Mouse (Mus musculus) left cerebral cortex, postnatal 10 days (tissue): ENCODE measurements at regions not wholly inside any gene's neighbourhood (a gene's known extent, or its start where the extent isn't known, plus 50 kb on each side); places are given as distances from the start of the nearest gene placed in this dataset.
"Not testable (repeated sequence)": the region's sequence is repeated elsewhere in the genome, so short reads cannot be mapped to it uniquely, and the experiment has no call there.

Experiments used
- DNase-seq, 2 experiments: peaks; one replicate each; pipeline ENCODE4 v3.0.0; 2021 to 2022; ENCODE audit warnings: low spot score in 2 of 2, mixed read lengths in 1 of 2; ENCODE audit errors: extremely low spot score in 1 of 2
- intact Hi-C: fragments of 180-260 bp; cut with DNase I; formaldehyde crosslinking; loops from one replicate; pipeline ENCODE4 v1.15.1; 2025

GRCm38 (mm10) chr3:58234846-58235630, 179.5 kb upstream of the Tsc22d2 start:
- no peak for DNase-seq
- intact Hi-C loops: no loop called here

DNA sequence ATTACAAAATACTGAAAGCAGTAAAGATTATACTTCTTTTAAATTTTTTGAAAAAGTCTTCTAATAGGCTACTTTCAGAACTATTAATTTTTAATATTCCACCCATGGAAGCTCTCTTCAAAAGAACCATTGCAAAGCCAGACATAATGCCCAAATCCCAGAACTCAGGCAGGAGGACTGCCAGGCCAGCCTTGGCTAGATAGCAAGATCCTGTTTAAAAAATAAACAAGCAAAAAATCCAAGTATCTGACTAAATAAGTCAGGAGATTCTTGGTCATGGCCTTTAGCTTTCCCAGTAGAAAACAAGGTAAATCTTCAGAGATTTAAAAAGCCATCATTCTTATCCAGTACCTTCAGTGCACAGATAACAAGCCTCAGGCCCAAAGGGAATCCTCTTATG, 176.4 kb upstream of the Tsc22d2 start:
- DNase-seq: no peak

DNA sequence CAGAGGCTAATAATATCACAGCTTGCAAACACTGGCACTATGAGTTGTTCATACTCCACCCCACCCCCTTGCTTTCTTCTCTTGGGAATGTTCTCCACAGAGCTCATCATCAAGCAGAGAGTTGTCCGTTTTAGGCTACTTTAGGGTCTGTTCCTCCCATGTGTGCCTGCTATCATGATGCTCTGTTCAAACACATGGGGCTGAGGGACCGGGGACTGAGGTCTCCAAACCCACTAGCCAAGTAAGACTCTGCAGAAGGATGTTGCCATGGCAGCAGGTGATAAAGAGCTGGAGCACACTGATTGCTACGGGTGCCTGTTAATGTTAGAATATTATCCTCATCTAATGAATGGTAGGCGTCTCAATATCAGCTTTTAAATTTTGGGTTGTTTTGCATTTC, 173.7 kb upstream of the Tsc22d2 start:
- intact Hi-C loops: no loop called here
- no peak for DNase-seq

More for the DNA sequence above, 176.4 kb upstream of the Tsc22d2 start:
- intact Hi-C loops: no loop called here

- no peak for DNase-seq
- intact Hi-C loops: no loop called here
These were observed 169.2 kb upstream of the Tsc22d2 start for GRCm38 (mm10) chr3:58245361-58245760.

GRCm38 (mm10) chr3:58247989-58248388, 166.5 kb upstream of the Tsc22d2 start:
- intact Hi-C loops: no loop called here
- DNase-seq: no peak

DNA sequence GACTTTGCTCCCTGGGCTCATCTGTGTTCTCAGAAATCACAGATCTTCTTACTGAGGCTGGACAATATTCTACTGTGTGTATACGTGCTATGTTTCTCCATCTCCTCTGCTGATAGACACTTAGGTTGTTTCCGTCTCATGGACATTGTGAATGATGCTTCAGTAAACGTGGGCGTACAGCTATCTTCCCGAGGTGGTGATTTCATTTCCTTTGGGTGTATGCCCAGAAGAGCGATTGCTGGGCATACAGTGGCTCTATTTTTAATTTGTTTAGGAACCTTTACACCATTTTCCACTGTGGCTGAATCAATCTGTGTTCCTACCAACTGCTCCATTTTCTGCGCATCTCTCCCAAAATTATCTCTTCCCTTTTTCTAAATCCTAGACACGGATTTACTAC, 160.6 kb upstream of the Tsc22d2 start:
- DNase-seq: peak in 1 of 2 experiments; percentile 56

DNA sequence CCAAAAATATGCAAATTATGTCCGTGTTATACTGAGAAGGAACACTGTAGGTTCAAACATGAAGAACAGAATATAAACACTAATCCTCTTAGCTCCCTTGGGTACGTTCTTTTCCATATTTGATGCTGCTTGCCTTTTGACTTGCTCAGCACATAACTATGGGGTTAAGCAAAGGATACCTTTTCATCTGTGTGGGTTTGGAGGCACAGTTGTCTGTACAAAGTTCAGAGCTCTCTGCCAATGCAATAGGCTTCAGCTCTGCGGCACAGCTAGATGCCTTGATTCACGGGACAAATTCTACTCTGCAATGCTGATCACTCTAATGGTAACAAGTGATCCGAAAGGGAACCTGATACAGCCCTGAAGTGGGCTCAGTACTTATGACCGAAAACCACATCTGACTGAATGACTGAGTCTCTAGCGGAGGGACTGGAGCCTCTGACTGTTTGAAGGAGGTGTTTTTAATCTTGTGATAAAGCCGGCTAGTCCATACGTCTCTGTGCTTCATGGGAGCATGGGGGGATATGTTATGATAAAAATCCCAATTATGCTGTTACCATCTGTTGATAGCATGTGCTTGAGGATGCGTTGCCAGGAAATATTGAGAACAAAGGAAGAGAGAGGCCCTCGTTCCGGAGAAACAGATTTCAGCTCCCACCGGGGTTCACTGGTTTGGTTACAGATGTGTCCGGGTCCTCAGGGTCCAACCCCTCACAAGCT, 146.7 kb upstream of the Tsc22d2 start:
- DNase-seq: no peak

More for the DNA sequence above, 160.6 kb upstream of the Tsc22d2 start:
- intact Hi-C loops: no loop called here

DNA sequence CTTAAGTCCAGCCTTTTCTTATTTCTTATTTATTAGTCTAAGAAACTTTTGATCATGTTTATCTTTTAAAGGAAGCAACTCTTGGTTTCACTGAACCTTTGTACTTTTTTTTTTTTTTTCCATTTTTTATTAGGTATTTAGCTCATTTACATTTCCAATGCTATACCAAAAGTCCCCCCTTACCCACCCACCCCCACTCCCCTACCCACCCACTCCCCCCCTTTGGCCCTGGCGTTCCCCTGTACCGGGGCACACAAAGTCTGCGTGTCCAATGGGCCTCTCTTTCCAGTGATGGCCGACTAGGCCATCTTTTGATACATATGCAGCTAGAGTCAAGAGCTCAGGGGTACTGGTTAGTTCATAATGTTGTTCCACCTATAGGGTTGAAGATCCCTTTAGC, 143.1 kb upstream of the Tsc22d2 start:
- DNase-seq, intact Hi-C loops: not testable (repeated sequence)

More for the DNA sequence above, 146.7 kb upstream of the Tsc22d2 start:
- intact Hi-C loops: no loop called here

- intact Hi-C loops: no loop called here
- no peak for DNase-seq
These were observed 133.2 kb upstream of the Tsc22d2 start for GRCm38 (mm10) chr3:58281291-58281690.

GRCm38 (mm10) chr3:58284371-58284770, 130.1 kb upstream of the Tsc22d2 start:
- DNase-seq, intact Hi-C loops: not testable (repeated sequence)

GRCm38 (mm10) chr3:58295810-58296209, 118.7 kb upstream of the Tsc22d2 start:
- intact Hi-C loops: no loop called here
- DNase-seq: no peak

DNA sequence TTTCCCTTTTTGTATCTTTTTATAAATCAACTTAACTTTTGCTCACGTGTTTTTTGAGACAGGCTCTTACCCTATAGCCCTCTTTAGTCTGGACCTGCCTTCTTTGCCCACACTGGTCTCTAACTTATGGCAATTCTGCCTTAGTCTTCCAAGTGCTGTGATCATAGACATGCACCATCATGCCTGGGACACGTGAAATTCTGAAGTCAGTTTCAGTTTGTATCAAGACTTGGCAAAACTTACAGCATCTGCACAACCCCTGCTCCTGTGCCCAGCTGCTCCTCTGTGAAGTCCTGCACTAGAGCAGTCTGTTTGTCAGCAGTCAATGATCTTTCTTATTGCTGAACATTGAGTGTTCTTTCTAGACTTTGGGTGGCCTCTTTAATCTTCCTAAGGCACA, 114.3 kb upstream of the Tsc22d2 start:
- intact Hi-C loops: no loop called here
- no peak for DNase-seq

- no peak for DNase-seq
- intact Hi-C loops: no loop called here
These were observed 113.6 kb upstream of the Tsc22d2 start for GRCm38 (mm10) chr3:58300801-58301485.

DNA sequence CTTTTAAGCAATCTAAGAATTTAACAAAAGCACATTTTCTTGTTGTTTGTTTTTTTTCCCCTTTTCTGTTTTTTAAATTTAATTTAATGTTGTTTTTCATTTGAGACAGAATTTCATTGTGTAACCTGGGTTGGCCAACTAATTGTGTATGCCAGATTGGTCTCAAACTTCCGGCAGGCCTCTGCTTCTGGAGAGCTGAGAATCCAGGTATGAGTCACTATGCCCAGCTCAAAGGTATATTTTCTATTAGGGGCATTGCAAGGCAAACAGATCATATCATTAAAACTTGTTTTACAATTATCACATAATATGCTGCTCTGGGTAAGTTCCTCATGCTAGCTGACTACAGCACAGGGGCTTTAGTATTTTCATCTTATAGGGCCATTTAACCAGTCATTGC, 112.2 kb upstream of the Tsc22d2 start:
- DNase-seq: no peak
- intact Hi-C loops: no loop called here

DNA sequence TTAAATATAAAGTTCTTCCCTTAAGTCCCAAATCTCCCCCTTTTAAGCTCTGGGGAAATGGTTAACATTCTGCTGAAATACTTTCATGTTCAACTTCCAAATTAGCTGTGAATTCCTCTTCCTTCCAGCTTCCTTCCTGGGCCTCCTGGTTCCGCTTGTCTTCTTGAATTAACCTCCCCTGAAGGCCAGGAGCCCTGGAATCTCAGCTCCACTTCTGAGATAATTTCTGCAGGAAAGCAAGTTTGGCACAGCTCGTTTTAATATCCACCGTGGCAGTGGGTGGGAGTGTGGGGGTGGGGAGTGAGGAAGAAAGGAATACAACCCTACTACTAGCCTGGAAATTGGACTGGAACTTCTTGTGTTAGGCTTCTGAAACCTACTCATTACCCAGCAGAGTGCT, 110.8 kb upstream of the Tsc22d2 start:
- no peak for DNase-seq
- intact Hi-C loops: no loop called here

GRCm38 (mm10) chr3:58309601-58310000, 104.9 kb upstream of the Tsc22d2 start:
- peak in 1 of 2 experiments; percentile 46 for DNase-seq
- intact Hi-C loops: no loop called here

- intact Hi-C loops: no loop called here
- no peak for DNase-seq
These were observed 104.1 kb upstream of the Tsc22d2 start for GRCm38 (mm10) chr3:58310390-58310789.

- no peak for DNase-seq
- intact Hi-C loops: no loop called here
These were observed 103.3 kb upstream of the Tsc22d2 start for GRCm38 (mm10) chr3:58311104-58311685.

GRCm38 (mm10) chr3:58312623-58313022, 101.9 kb upstream of the Tsc22d2 start:
- intact Hi-C loops: no loop called here
- DNase-seq: no peak
